Comparison of ENCODE assay signal across 8 mouse cellular contexts in the genomic region with DNA sequence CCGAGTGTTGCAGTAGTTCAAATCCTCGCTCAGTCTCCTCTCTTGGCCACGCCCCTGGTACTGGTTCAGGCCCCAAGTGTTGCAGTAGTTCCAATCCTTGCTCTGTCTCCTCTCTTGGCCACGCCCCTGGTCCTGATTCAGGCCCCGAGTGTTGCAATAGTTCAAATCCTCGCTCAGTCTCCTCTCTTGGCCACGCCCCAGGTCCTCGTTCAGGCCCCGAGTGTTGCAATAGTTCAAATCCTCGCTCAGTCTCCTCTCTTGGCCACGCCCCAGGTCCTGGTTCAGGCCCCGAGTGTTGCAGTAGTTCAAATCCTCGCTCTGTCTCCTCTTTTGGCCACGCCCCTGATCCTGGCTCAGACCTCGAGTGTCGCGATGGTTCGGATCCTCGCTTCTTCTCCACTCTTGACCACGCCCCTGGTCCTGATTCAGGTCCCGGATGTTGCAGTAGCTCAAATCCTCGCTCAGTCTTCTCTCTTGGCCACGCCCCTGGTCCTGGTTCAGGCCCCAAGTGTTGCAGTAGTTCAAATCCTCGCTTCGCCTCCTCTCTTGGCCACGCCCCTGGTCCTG. TPM values are rescaled to one million over a fixed set of nuclear protein-coding genes. Genes with fewer than 3 reads are reported as not detected.
DNase-seq lines count a peak whose midpoint lies in the region; ATAC-seq and TF ChIP-seq lines count a peak whose summit lies in the region.

No protein-coding gene starts in this region.

- no peak overlapping the region for H3K9ac ChIP-seq in hindbrain, embryonic 14.5 days
- H3K9ac ChIP-seq in lung, embryonic 14.5 days, result no peak overlapping the region
- no peak overlapping the region; the same call in 1 of the 2 replicates for H3K9ac ChIP-seq in stomach, postnatal 0 days (ENCODE audit: low read length)

- no peak overlapping the region for H3K4me3 ChIP-seq in hindbrain, embryonic 14.5 days (replicated peaks; ENCODE audit: low read length)
- H3K4me3 ChIP-seq in lung, embryonic 14.5 days (ENCODE audit: low read depth, low read length), result peak overlapping the region; percentile 33
- H3K4me3 ChIP-seq in stomach, postnatal 0 days (ENCODE audit: low read depth, low read length), result peak overlapping the region; percentile 24

- peak overlapping the region; percentile 53 for H3K4me2 ChIP-seq in hindbrain, embryonic 14.5 days (replicated peaks)
- H3K4me2 ChIP-seq in lung, embryonic 14.5 days, result peak overlapping the region; percentile 62
- peak overlapping the region; percentile 23; the same call in 1 of the 2 replicates for H3K4me2 ChIP-seq in stomach, postnatal 0 days (replicated peaks; ENCODE audit: low read depth)

- no peak for TF ChIP-seq EP300 in stomach, postnatal 0 days (optimal IDR thresholded peaks at IDR 0.05)

- H3K9me3 ChIP-seq in hindbrain, embryonic 14.5 days (ENCODE audit: control insufficient read depth, low read length), result no peaks in the 10 kb centered on the region
- H3K9me3 ChIP-seq in lung, embryonic 14.5 days (ENCODE audit: low read depth, low read length), result peaks cover 3% of the 10 kb centered on the region; the same call in 1 of the 2 replicates
- 0 out of 2 replicates have a peak, but pooled peaks cover 2% of the 10 kb centered on the region for H3K9me3 ChIP-seq in stomach, postnatal 0 days (ENCODE audit: control insufficient read depth, low read length)

- 0 out of 2 replicates have a peak, but pooled peaks cover 7% of the 10 kb centered on the region for H3K4me1 ChIP-seq in hindbrain, embryonic 14.5 days (replicated peaks; ENCODE audit: control insufficient read depth, insufficient read depth, low read length)
- peaks cover 7% of the 10 kb centered on the region; the same call in 1 of the 2 replicates for H3K4me1 ChIP-seq in lung, embryonic 14.5 days (ENCODE audit: insufficient read depth)
- H3K4me1 ChIP-seq in stomach, postnatal 0 days (replicated peaks; ENCODE audit: control insufficient read depth, insufficient read depth), result no peaks in the 10 kb centered on the region

- DNase-seq in embryo, embryonic 10 days (ENCODE audit: low spot score), result peak; percentile 48
- no peak for DNase-seq in embryo, embryonic 10.5 days (ENCODE audit: low spot score)
- DNase-seq in WW6 (ENCODE audit: low read depth, low spot score), result peak; percentile 95
- DNase-seq in hindbrain, embryonic 14.5 days (ENCODE audit: low spot score), result no peak
- peak; percentile 46 for DNase-seq in lung, embryonic 14.5 days
- DNase-seq in stomach, postnatal 0 days (ENCODE audit: low spot score), result no peak
- DNase-seq in frontal cortex, postnatal 36 days (ENCODE audit: low spot score in 2 of 2), result no peak
- no peak for DNase-seq in urinary bladder, postnatal 10 days (ENCODE audit: low spot score)

- ATAC-seq in hindbrain, embryonic 14.5 days (ENCODE audit: low FRiP score), result no peak
- no peak for ATAC-seq in lung, embryonic 14.5 days (ENCODE audit: insufficient read depth)
- no peak for ATAC-seq in stomach, postnatal 0 days (ENCODE audit: low FRiP score, low TSS enrichment)

- H3K27ac ChIP-seq in hindbrain, embryonic 14.5 days, result no peak overlapping the region
- H3K27ac ChIP-seq in lung, embryonic 14.5 days (ENCODE audit: low read depth), result no peak overlapping the region
- peak overlapping the region; percentile 69 for H3K27ac ChIP-seq in stomach, postnatal 0 days (replicated peaks)

- H3K36me3 ChIP-seq in hindbrain, embryonic 14.5 days (replicated peaks; ENCODE audit: control insufficient read depth, insufficient read depth), result no peaks in the 10 kb centered on the region
- no peaks in the 10 kb centered on the region for H3K36me3 ChIP-seq in lung, embryonic 14.5 days (ENCODE audit: insufficient read depth)
- no peaks in the 10 kb centered on the region for H3K36me3 ChIP-seq in stomach, postnatal 0 days (ENCODE audit: control insufficient read depth, insufficient read depth, low read length)

- WGBS in hindbrain, embryonic 14.5 days, result 14% methylated on average over 26 of the region's 26 CpGs
- 15% methylated on average over 26 of the region's 26 CpGs for WGBS in lung, embryonic 14.5 days
- WGBS in stomach, postnatal 0 days, result 22% methylated on average over 26 of the region's 26 CpGs

- TF ChIP-seq CTCF in lung, embryonic 14.5 days (IDR thresholded peaks at IDR 0.05; ENCODE audit: low read depth), result no peak
- TF ChIP-seq CTCF in stomach, postnatal 0 days (IDR thresholded peaks at IDR 0.05; ENCODE audit: low read depth), result no peak

- peaks cover 10% of the 10 kb centered on the region; the same call in 1 of the 2 replicates for H3K27me3 ChIP-seq in hindbrain, embryonic 14.5 days (ENCODE audit: control insufficient read depth, insufficient read depth, low read length)
- H3K27me3 ChIP-seq in lung, embryonic 14.5 days (ENCODE audit: insufficient read depth, low read length), result peaks cover 6% of the 10 kb centered on the region; the same call in 1 of the 2 replicates
- H3K27me3 ChIP-seq in stomach, postnatal 0 days (ENCODE audit: control insufficient read depth, insufficient read depth, low read length), result no peaks in the 10 kb centered on the region

RNA-seq across cellular contexts. Expression of gene Catsperg1, which starts 1.6 kb away (rescaled TPM):
- polyA plus RNA-seq in hindbrain, embryonic 14.5 days (2014; fragmentation: Nextera tagmentation; extraction: Ambion mirVana), result 2.6 and 3.3 TPM in 2 replicates
- polyA plus RNA-seq in lung, embryonic 14.5 days (2014; fragmentation: Nextera tagmentation; extraction: Ambion mirVana), result 0.57 and 0.87 TPM in 2 replicates
- 0.29 and 0.65 TPM in 2 replicates for polyA plus RNA-seq in stomach, postnatal 0 days (2015; fragmentation: Nextera tagmentation; extraction: Ambion mirVana)

RNA-seq across cellular contexts. Expression of gene Kcnk6, which starts 20.0 kb away (rescaled TPM):
- 0.66 and 0.78 TPM in 2 replicates for polyA plus RNA-seq in hindbrain, embryonic 14.5 days (2014; fragmentation: Nextera tagmentation; extraction: Ambion mirVana)
- polyA plus RNA-seq in lung, embryonic 14.5 days (2014; fragmentation: Nextera tagmentation; extraction: Ambion mirVana), result 0.84 and 1.1 TPM in 2 replicates
- 2.4 and 3.0 TPM in 2 replicates for polyA plus RNA-seq in stomach, postnatal 0 days (2015; fragmentation: Nextera tagmentation; extraction: Ambion mirVana)

RNA-seq across cellular contexts. Expression of gene Yif1b, which starts 25.8 kb away (rescaled TPM):
- 96.6 and 101 TPM in 2 replicates for polyA plus RNA-seq in hindbrain, embryonic 14.5 days (2014; fragmentation: Nextera tagmentation; extraction: Ambion mirVana)
- 121 and 123 TPM in 2 replicates for polyA plus RNA-seq in lung, embryonic 14.5 days (2014; fragmentation: Nextera tagmentation; extraction: Ambion mirVana)
- polyA plus RNA-seq in stomach, postnatal 0 days (2015; fragmentation: Nextera tagmentation; extraction: Ambion mirVana), result 62.8 and 74.1 TPM in 2 replicates

RNA-seq across cellular contexts. Expression of gene Psmd8, which starts 31.8 kb away (rescaled TPM):
- polyA plus RNA-seq in hindbrain, embryonic 14.5 days (2014; fragmentation: Nextera tagmentation; extraction: Ambion mirVana), result 295 and 302 TPM in 2 replicates
- 284 and 285 TPM in 2 replicates for polyA plus RNA-seq in lung, embryonic 14.5 days (2014; fragmentation: Nextera tagmentation; extraction: Ambion mirVana)
- polyA plus RNA-seq in stomach, postnatal 0 days (2015; fragmentation: Nextera tagmentation; extraction: Ambion mirVana), result 262 and 269 TPM in 2 replicates

RNA-seq across cellular contexts. Expression of gene 2200002D01Rik, which starts 36.0 kb away (rescaled TPM):
- 0.61 and 0.67 TPM in 2 replicates for polyA plus RNA-seq in hindbrain, embryonic 14.5 days (2014; fragmentation: Nextera tagmentation; extraction: Ambion mirVana)
- 4.6 and 4.7 TPM in 2 replicates for polyA plus RNA-seq in lung, embryonic 14.5 days (2014; fragmentation: Nextera tagmentation; extraction: Ambion mirVana)
- polyA plus RNA-seq in stomach, postnatal 0 days (2015; fragmentation: Nextera tagmentation; extraction: Ambion mirVana), result 192 and 201 TPM in 2 replicates

Comparison
In these comparisons a context has a peak if more than half of its experiments do, and no peak if none do; other contexts are left out.
1. DNase-seq: peak in embryo, embryonic 10 days (single experiment), WW6 (single experiment) and lung, embryonic 14.5 days (single experiment); none in embryo, embryonic 10.5 days (single experiment), hindbrain, embryonic 14.5 days (single experiment), stomach, postnatal 0 days (single experiment), frontal cortex, postnatal 36 days (0 of 2) and urinary bladder, postnatal 10 days (single experiment).
2. Peak in every context shown above with its lines, with median percentiles within 50 percentile points of each other: H3K4me2 ChIP-seq.